ENCODE assay signal across 8 mouse cellular contexts in the genomic region with DNA sequence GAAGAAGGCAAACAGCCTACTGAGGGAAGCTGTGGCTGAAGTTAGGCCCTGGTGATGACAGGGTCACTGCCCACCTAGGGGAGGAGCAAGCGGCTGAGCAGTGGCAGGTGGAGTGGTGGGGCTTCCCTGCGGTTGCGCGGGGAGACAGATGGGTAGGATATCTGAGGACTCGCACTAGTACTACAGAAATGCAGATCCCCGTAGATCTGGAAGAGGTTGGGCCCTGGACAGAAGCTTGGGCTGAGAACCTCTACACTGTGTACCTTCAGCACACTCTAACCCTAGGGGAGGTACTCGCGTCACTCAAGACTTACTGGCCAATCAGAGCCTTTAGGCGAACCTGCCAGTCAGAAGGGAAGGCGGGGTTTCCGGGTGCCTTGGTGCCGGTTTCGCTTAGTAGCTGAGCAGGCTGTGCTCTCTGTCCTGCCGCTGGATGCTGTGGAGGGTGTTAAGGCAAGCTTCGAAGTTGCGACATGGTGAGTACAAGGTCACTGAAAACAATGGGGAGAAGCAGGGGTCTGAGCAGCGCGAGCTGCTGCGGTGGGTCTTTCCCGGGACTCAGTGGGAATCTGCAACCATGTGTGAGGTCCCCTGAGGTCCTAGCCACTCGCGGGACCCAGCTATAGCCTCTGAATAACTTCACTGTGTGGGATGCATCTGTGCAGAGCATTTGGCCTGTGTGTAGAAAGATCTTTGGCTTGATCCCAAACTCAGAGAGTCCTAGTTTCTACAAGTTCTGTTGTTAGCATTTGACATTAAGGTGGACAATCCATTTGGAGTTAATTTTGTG. TPM values are rescaled to one million over a fixed set of nuclear protein-coding genes. Genes with fewer than 3 reads are reported as not detected.
A peak's percentile ranks its signal among the peaks of the same experiment; 100 is the strongest.
DNase-seq lines count a peak whose midpoint lies in the region; ATAC-seq and TF ChIP-seq lines count a peak whose summit lies in the region.

No protein-coding gene starts in this region.

- peak overlapping the region; percentile 87 for H3K4me3 ChIP-seq in gastrocnemius, adult 2 months
- H3K4me3 ChIP-seq in hindbrain, postnatal 0 days (ENCODE audit: low read length), result peak overlapping the region; percentile 65
- H3K4me3 ChIP-seq in left cerebral cortex, adult 2 months, result peak overlapping the region; percentile 69

- no peaks in the 10 kb centered on the region for H3K4me1 ChIP-seq in hindbrain, postnatal 0 days (ENCODE audit: insufficient read depth, low read length)

- peak; percentile 97 for DNase-seq in ZHBTc4 (ENCODE audit: low read depth, low spot score)
- peak; percentile 88 for DNase-seq in gastrocnemius, adult 2 months
- peak; percentile 93 for DNase-seq in hindbrain, postnatal 0 days (ENCODE audit: low spot score)
- peak; percentile 77 to 86 for DNase-seq in left cerebral cortex, adult 2 months (ENCODE audit: extremely low spot score in 1 of 2, low spot score in 2 of 2)
- DNase-seq in right cerebral cortex, adult 2 months (ENCODE audit: low spot score in 2 of 2), result peak; percentile 83 to 89
- peak; percentile 89 for DNase-seq in urinary bladder, postnatal 14 days (ENCODE audit: low spot score)

- ATAC-seq in common myeloid progenitor, adult 5-6 weeks (replicated peaks; ENCODE audit: low read depth, poor library complexity, severe bottlenecking), result peak; percentile 99
- ATAC-seq in hindbrain, postnatal 0 days, result peak; percentile 100
- peak; percentile 98 for ATAC-seq in megakaryocyte, adult 5-6 weeks (ENCODE audit: poor library complexity, severe bottlenecking)

- no peak for TF ChIP-seq CTCF in gastrocnemius, adult 2 months (IDR thresholded peaks at IDR 0.05)
- TF ChIP-seq CTCF in hindbrain, postnatal 0 days (IDR thresholded peaks at IDR 0.05; ENCODE audit: low read depth), result no peak
- no peak; the same call in 1 of the 2 replicates for TF ChIP-seq CTCF in left cerebral cortex, adult 2 months (IDR thresholded peaks at IDR 0.05)

- peak overlapping the region; percentile 88 for H3K27ac ChIP-seq in gastrocnemius, adult 2 months
- peak overlapping the region; percentile 68 for H3K27ac ChIP-seq in hindbrain, postnatal 0 days
- peak overlapping the region; percentile 83 for H3K27ac ChIP-seq in left cerebral cortex, adult 2 months

- intact Hi-C loops in gastrocnemius, adult 2 months (cut with DNase I), result loop anchor here (5.0 kb wide), 1 partner anchor 56 kb away; the partner anchor contains the start of gene Gm15446
- intact Hi-C loops in left cerebral cortex, adult 2 months (cut with DNase I), result loop anchor here (5.0 kb wide), 1 partner anchor 174 kb away; the partner anchor contains the start of gene 5430403G16Rik

- no peaks in the 10 kb centered on the region for H3K36me3 ChIP-seq in hindbrain, postnatal 0 days (ENCODE audit: insufficient read depth, low read length)

- H3K9me3 ChIP-seq in hindbrain, postnatal 0 days (ENCODE audit: low read length), result no peaks in the 10 kb centered on the region

- H3K9ac ChIP-seq in hindbrain, postnatal 0 days (replicated peaks; ENCODE audit: low read length), result peak overlapping the region; percentile 49; the same call in 1 of the 2 replicates

- H3K4me2 ChIP-seq in hindbrain, postnatal 0 days (ENCODE audit: low read depth, low read length), result peak overlapping the region; percentile 61

- no peaks in the 10 kb centered on the region for H3K27me3 ChIP-seq in hindbrain, postnatal 0 days (ENCODE audit: insufficient read depth, low read length)

- under 1% methylated on average over 22 of the region's 22 CpGs for WGBS in hindbrain, postnatal 0 days

RNA-seq across cellular contexts. Expression of gene Gm15446, which starts 56.7 kb away (rescaled TPM):
- 164 and 199 TPM in 2 replicates for total RNA-seq in common myeloid progenitor, adult 5-6 weeks (2017)
- total RNA-seq in gastrocnemius, adult 2 months (2021), result 1 to 10 TPM; 3.1 to 9.1 TPM
- total RNA-seq in hindbrain, postnatal 0 days (2014; rRNA removed), result 3.6 and 5.2 TPM in 2 replicates
- polyA plus RNA-seq in hindbrain, postnatal 0 days (2015; fragmentation: Nextera tagmentation; extraction: Ambion mirVana), result 0.38 and 0.59 TPM in 2 replicates
- total RNA-seq in left cerebral cortex, adult 2 months (2021), result 10 to 100 TPM; 38.3 to 40.0 TPM
- total RNA-seq in megakaryocyte, adult 5-6 weeks (2015), result 7.4 and 15.5 TPM in 2 replicates
- 28.0 and 31.8 TPM in 2 replicates for total RNA-seq in megakaryocyte, adult 5-6 weeks (2017)

Comparison
In these comparisons a context has a peak if more than half of its experiments do, and no peak if none do; other contexts are left out.
1. Peak in every context shown above with its lines: DNase-seq, ATAC-seq, H3K4me3 ChIP-seq and H3K27ac ChIP-seq.